Mouse (Mus musculus) adrenal gland, adult 8-10 months (tissue): ENCODE data around the gene Zc3h12d. TPM values are rescaled to one million over a fixed set of nuclear protein-coding genes. Genes with fewer than 3 reads are reported as not detected.
A peak's percentile ranks its signal among the peaks of the same experiment; 100 is the strongest.
"Not testable (repeated sequence)": the region's sequence is repeated elsewhere in the genome, so short reads cannot be mapped to it uniquely, and the experiment has no call there.

Experiments used
- DNase-seq: peaks from one replicate; pipeline ENCODE4 v3.0.0; 2022
- microRNA-seq, 2 experiments: library from miRNA; unstranded; fragments of <30 nt; microRNA quantifications; one replicate each; pipeline ENCODE4 v1.2.0; 2022
- total RNA-seq, 4 experiments: library from RNA; stranded (reverse); gene quantifications; 2 replicates each; pipeline ENCODE4 v1.2.4; 2022

Gene Zc3h12d
- total RNA-seq, 4 experiments from 2014 or later, result 0.24 to 0.95 (median 0.58) TPM

- no peak for DNase-seq
These were observed 41.9 kb downstream of the Zc3h12d start for GRCm38 (mm10) chr10:7874194-7874593.

- not testable (repeated sequence) for DNase-seq
These were observed 48.0 kb downstream of the Zc3h12d start for GRCm38 (mm10) chr10:7880283-7880682.

DNA sequence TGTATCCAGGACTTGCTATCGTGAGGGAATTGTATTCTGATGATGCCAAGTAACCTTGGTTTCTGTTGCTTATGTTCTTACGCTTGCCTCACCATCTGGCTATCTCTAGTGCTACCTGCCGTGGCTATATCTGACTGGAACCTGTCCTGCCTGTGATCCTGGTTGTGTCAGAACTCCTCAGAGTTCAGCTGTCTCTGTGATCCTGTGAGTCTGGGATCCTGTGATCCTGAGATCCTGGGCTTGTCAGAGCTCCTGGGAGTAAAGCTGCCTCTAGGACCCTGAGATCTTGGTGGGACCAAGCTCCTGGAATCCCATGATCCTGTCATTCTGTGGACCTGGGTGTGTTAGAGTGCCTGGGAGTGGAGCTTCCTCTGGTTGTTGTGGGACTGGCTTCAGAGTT, 49.7 kb downstream of the Zc3h12d start:
- DNase-seq, result no peak

DNA sequence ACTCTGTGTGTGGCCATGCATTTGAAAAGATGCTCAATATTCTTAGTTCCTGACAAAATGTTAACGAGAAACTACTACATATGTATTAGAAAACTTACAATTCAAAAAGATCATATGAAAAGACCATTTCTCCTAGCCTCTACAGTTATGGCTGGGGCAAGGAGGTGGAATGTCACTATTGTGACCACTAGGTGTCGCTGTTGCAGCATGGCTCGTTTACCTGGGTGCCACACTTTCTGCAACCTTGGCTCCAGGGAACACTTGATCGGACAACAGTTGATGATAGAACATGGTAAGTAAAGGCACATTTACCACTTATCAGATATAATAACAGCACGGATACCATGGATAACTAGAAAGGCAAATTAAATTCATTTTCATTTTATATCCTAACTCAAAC, 51.3 kb downstream of the Zc3h12d start:
- peak; percentile 34 for DNase-seq

GRCm38 (mm10) chr10:7888256-7888868, 56.1 kb downstream of the Zc3h12d start:
- no peak for DNase-seq

GRCm38 (mm10) chr10:7900719-7901627, 68.7 kb downstream of the Zc3h12d start:
- DNase-seq, result no peak

- no peak for DNase-seq
These were observed 71.9 kb downstream of the Zc3h12d start for GRCm38 (mm10) chr10:7904157-7904556.

DNA sequence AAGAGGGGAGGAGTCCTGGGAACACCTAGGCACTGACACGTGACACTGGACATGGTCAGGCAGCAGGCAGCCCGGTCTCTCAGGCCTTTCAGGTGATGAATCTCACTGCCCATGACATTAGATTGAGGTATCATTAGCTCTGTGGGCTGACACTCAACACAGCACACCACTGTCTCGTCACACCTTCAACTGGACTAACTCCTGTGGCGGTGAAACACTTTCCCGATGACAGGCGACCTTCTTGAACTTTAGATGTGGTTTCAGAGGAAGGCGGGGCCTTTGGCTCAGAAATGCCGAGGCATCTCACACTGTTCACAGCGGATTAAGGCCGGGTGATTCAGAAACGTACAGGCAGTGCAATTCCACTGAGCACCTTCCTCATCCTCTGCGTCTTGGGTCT, 74.9 kb downstream of the Zc3h12d start:
- no peak for DNase-seq

DNA sequence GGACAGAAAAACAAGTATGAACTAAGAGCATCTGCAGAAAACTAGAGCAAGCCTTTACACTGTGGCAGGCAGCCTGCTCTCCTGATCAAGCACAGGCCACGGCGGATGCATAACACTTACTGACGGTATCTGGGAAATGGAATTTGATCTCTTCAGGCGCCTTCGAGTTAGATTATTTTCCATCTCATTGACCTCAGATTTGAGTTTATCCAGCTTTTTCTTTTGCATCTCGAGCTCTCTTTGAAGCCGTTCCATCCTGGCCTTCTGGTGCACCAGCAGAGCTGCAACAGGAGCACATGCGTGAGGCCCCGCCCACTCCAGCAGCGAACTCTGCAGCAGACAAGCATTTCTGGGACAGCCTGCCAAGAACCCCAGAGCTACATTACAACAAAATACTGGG, 79.0 kb downstream of the Zc3h12d start:
- DNase-seq, result no peak

Small RNA genes lying within 50 kb of the gene (microRNA-seq; reads per million reads assigned to microRNA genes)
- 0.70 to 1.7 reads per million in 2 experiments for gene Mir5104

Other genes with a start within 250 kb of the Zc3h12d start
- 10 to 100 TPM; 25.7 to 36.3 (median 29.4) TPM for gene Lrp11, start 242.7 kb upstream of the Zc3h12d start, total RNA-seq
- gene Nup43, start 165.0 kb upstream of the Zc3h12d start, total RNA-seq, result 10 to 100 TPM; 10.8 to 12.1 (median 11.6) TPM
- gene Pcmt1, start 151.3 kb upstream of the Zc3h12d start, total RNA-seq, result 10 to 100 TPM; 76.6 to 89.1 (median 83.4) TPM
- 10 to 100 TPM; 47.9 to 54.8 (median 53.3) TPM for gene Lats1, start 151.3 kb upstream of the Zc3h12d start, total RNA-seq
- 10 to 100 TPM; 32.4 to 35.4 (median 32.6) TPM for gene Katna1, start 106.5 kb upstream of the Zc3h12d start, total RNA-seq
- 100 to 1,000 TPM; 159 to 252 (median 205) TPM for gene Ginm1, start 39.6 kb upstream of the Zc3h12d start, total RNA-seq
- 10 to 100 TPM; 22.4 to 34.8 (median 27.5) TPM for gene Ppil4, start 39.6 kb upstream of the Zc3h12d start, total RNA-seq
- gene Tab2, start 123.8 kb downstream of the Zc3h12d start, total RNA-seq, result 10 to 100 TPM; 43.7 to 54.0 (median 50.3) TPM